Mouse (Mus musculus): ENCODE measurements around the gene Cstf2t.

The Cstf2t gene

DNA sequence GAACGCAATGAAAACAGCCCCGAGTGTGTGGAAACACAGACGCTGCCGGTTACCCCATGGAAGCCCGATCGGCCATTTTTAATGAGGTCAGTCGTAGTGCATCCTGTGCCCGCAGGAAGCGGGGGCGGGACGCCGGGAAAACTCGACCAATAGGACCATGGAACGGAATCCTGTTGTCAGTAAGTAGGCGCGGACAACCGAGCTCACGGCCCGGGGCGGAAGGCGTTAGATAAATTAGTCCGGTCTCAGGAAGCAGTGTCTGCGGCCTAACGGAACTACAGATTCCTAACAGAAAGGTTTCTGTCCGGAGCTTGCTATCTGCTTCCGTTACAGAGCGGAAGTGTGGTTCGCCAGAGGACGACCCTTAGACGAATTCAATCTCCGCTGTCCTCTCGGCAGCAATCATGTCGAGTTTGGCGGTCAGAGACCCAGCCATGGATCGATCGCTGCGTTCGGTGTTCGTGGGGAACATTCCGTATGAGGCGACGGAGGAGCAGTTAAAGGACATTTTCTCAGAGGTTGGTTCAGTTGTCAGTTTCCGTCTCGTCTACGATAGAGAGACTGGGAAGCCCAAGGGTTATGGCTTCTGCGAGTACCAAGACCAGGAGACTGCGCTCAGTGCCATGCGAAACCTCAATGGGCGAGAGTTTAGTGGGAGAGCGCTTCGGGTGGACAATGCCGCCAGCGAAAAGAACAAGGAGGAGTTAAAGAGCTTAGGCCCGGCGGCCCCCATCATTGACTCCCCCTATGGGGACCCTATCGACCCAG is at the start of gene Cstf2t:
Gene Cstf2t, plus strand, starts transcription at position 176 of the 768 bp plus-strand sequence.
- DNase-seq: peak; percentile 97 to 99

DNA sequence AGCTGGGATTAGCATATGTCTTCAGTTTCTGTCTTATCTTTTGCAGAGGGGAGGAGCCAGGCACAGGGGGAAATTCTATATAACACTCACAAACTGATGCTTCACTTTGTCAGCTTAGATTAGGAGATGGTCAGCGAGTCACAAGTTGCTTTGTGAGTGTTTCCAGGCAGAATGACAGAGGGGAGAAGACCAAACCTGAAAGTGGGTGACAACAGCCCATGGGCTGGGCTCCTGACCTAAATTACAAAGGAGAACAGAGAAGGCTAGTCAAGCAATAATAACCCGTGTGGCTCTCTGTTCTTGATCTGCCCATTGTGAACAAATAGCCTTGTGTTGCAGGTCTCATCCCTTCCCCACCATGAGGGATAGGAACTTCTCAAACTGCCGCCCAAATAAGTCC is 43.7 kb upstream of the Cstf2t start:
- DNase-seq: no peak

DNA sequence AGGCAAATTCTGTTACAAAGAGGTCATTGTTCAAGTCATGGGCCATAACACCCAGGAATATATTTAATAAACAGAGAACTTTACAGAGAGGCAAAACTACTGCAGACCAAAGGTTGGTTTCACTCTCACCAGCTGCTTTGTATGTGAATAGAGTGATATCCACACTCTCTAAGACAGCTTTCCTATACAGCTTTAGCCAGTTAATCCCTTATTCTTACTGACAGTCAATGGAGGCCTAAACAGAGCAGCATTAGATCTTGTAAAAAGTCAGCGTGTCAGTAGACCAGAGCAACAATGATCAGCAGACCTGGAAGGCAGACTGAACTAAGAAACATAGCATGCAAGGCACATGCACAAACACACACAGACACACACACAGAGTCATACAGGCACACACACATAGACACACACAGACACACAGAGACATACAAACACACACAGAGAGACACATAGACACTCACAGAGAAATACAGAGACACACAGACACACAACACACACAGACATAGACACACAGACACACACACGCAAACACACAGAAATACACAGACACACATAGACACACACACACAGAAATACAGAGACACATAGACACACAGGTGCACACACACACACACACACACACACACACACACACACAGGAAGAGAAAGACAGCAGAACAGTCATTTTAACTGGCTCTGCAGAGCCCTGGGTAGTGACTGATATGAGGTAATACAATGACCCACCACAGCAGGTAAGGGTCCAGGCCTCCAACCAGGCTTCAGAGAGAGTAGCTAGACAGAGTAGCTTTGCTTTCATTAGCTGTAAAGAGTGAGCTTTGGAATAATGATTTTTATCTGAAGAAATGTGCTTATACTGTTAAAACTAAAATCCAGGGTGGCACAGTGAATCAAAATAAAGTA is 41.4 kb upstream of the Cstf2t start:
- DNase-seq: no peak

DNA sequence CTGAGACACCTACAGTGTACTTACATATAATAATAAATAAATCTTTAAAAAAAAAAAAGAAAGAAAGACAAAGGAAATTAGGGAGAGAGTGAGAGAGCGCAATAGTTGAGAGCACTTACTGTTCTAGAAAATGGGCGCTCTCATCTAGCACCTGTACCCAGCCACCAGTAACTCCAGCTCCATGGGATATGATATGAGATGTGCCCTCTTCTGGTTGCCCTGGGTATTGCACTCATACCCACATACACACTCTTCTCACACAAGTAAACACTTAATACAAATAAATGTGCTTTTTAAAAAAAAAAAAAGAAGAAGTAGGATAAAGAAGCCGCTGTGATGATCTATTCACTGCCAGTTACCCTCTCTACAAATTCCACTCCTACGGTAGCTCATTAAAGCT is 36.0 kb upstream of the Cstf2t start:
- peak in 1 of 2 experiments; percentile 5 for DNase-seq

DNA sequence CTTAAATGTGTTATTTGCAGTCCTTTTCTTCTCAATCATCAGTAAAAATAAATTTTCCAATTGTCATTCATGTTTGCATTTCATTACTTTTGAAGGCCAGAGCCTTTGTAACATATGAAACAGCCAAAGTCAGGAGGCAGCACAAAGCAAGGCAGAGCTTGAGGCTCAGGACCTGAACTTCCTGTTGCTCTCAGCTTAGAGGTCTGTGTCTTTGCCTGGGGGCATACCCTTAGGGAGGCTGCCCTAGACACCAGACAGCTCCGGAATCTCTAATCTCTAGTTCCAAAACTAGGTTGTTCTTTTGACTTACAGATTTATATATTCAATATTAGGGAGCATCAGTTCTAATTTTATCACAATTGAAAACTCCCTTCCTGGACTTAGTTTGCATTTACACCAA is 17.9 kb upstream of the Cstf2t start:
- DNase-seq: no peak

DNA sequence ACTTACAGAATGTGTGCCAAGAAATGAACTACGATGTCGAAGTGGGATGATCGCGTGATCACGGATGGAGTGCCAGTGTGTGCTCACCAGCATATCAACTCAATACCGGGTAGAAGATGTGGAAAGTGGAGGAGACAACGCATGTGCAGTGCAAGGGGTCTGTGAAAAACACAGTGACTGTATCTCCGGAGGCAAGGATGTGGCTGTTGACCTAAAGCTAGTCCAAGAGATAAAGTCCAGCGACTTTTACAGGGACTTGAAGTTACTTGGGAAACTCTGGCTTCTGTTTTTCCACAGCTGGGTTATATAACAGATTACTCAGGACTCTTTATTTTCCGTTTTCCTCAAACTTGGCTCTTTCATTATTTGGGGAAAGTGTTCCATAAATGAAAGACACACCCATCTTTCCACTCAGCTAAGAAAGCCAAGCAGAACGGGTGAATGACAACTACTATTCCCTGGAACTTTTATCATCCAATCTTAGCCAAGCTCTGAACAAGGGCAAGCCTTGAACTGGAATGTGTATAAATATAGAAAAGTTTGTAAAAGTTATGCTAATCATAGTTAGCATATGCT is 17.3 kb upstream of the Cstf2t start:
- DNase-seq: no peak

DNA sequence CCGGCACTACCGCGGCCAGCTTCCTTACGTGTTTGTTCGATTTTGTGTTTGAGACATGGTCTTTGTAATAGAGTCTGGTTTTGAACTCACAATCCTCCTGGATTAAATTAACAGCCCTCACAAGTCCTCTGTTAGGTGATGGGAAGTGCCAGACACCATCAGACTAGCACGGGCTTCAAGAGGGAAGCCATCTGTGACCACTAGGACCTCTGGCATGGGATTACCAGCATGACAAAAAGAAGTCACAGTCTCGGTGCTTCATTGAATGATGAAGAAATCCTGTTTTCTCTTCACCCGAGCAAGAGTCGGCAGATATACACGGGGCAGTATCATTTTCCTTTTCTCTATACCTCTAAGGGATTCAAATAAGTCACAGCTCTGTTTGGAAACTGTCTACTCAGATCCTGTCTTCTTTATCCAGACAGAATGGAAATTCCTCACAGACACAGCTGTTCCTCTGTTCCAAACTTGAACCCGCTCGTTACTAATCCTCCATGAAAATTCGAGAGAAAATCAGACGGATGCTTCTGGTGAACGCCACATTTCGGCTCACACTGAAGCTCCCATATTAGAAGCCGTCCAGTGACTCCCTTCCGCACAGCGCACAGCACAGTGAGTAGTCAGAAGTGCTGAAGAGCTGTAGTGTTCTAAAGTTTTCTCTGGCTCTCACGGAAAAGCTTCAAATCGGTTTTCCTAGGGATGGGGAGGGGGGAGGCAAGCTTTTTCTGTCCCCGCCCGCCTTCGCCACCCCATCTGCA is 8.5 kb upstream of the Cstf2t start:
- no peak for DNase-seq

DNA sequence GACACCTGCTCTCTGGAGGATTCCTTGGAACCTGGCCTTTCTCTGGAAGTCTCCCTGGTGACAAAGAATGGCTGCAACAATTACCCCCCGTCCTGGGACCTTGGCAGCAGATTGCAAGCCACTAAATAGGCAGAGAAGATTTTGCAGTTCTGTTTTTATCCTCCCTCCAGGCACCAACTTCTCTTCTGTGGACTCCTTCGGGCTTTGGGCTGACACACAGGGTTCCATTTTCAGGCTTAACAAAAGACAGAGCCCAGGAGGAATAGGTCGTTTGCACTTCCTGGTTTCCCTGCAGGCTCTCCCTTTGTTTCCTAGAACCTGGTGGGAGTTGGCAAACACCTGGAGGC is 7.9 kb upstream of the Cstf2t start:
- DNase-seq: no peak

DNA sequence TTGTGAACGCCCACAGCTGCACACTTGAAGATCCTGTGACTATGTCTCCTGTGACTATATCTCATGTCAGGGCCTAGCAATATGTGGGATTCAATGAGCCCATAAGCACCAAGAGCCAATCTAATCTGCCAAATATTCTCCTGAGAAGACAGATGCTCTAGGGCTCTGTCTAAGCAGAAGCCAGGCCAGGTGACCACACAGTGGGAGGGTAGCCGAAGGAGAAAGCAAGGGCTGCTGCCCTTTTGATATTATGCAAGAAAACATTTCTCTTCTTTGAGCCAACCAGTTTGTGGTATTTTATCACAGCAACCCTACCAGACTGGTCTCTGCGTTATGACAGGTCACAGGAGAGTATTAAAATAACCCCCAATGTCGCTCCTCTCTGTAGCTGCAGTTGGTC is 6.5 kb upstream of the Cstf2t start:
- DNase-seq: no peak

DNA sequence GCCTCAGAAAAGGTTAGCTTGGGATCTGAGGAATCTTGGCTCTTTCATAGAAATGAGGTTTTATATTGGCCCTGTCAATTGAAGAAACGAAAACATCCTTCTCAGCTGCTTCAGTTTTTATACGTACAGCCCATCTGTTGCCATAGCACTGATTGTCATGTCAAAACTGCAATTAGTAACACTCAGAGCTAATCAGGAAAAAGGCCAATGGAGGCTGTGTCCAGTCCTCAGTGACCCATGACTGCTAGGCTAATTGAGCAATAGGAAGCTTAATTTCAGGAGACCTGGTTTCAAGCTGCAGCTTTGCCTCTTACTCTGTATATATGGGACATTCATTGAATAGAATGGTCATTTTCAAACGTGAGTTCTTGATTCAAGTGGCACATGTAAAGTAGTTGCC is 4.4 kb upstream of the Cstf2t start:
- DNase-seq: no peak

DNA sequence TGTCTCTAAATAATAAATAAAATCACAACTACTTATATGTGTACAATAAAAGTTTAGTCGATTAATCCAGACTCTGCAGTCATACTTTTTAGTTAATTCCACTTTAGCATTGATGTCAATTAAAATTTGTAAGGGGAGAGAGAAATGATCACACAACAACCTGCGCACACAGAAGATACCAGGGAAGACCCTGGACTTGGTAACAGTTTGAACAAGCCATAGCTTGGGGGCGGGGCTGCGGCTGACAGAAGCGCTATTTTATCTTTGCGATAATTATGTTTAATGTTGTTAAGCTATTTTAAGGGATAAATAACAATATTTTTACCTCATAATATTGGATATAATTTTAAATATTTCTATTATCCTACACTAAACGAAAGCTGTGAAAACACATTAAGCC is 411 bp upstream of the Cstf2t start:
- DNase-seq: no peak

DNA sequence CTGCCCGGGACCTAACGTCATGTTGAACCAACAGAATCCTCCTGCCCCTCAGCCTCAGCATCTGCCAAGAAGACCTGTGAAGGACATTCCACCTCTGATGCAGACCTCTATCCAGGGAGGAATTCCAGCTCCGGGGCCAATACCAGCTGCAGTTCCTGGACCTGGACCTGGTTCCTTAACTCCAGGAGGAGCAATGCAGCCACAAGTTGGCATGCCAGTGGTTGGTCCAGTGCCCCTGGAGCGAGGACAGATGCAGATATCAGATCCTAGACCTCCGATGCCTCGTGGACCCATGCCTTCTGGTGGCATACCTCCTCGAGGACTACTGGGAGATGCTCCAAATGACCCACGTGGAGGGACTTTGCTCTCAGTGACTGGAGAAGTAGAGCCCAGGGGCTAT is 1.1 kb downstream of the Cstf2t start:
- DNase-seq: peak in 1 of 2 experiments; percentile 6

DNA sequence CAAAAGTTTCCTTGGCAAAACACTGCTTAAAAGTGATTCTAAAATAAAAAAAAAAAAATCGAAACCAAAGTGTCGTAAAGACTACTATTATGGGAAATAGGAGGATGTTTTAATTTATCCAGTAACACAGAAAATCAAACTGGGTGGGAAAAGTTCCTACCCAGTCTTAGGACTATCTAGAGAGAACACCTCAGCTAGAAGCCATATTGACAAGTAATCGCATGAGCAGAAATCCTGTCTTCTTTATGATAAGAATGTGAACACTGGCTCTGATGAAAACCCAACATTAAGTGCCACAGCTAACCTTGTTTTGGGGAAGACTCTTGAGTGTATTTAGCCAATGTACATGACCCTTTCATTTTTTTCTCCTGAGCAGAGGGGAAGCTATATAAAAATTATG is 15.2 kb downstream of the Cstf2t start:
- no peak for DNase-seq

DNA sequence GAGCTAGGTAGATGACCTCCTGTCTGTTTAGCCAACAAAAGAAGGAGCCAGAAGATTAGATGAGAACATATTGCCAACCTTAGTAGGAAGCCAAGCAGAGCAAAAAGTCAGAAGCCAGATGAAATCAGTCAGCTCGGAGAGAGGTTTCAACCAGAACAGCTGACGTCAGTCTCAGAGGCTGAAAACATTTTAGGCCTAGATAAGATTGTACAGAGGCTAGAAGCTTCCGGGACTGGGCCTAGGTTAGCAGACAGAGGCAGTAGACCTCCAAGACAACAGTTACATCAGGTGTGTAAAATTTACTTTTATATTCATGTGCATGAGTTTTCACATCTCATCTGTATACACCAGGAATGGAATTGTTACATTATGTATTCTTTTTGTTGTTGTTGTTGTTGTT is 16.7 kb downstream of the Cstf2t start:
- no peak for DNase-seq

DNA sequence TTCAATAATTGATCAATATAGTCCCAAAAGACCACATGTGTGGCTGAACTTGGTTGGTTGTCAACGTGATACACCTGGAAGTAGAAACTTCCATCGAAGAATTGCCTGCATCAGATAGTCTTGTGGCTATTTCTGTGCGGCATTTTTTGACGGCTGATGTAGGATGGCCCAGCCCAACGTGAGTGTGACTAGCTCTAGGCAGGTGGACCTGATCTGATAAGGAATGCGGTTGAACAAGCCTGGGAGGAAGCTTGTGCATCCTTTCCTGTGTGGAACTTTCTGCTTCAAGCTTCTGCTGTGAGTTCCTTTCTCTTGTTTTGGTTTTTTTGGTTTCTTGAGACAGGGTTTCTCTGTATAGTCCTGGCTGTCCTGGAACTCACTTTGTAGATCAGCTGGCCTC is 22.1 kb downstream of the Cstf2t start:
- DNase-seq: no peak

DNA sequence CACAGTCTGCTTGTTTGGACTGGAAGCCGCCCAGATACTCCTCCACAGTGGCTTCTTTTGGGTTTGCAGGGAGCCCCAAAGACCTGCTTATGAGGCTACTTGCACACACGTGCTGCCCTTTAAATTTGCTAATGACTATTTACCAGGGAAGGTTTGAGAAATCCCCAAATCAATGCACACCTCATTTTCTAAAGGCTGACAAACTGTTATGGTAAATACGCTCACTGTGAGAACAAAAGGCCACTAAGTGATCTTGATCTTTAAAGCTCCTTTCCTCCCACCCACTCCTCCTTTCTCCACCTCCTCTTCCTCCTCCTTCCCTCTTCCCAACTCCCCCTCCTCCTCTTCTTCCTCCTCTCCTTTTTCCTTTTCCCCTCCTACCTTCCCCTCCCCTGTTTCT is 23.4 kb downstream of the Cstf2t start:
- no peak for DNase-seq

DNA sequence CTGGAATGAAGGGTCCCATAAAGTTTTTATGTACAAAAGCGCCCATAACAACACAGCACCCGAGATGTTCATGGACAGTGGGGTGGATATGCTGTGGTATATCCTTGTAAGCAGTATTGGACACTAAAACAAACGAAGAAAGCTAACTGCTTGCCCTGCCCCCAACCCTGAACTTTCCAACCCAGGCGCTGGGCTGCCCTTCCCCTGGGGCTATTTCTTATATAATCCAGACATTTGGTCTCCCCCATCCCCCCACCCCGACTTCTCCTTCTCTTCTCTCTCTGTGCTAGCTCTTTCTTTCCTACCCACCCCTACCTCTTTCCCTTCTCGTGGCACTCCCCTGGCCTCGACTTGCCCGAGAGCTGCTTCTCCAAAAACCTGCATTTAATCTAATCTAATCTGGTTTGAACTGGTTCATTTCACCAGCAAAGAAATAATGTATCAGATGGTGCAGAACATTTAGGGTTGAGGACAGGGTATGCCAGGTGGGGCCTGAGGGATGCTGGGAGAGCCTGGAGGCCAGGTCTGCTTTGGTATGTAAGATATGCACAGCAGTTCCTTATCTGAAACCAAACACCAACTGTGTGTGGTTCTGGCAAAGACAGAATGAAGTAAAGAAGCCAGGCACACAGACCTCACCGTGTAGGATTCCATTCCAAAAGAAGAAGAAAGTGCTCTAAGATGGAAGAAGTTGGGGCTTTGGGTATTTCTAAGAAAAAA is 24.4 kb downstream of the Cstf2t start:
- DNase-seq: no peak

DNA sequence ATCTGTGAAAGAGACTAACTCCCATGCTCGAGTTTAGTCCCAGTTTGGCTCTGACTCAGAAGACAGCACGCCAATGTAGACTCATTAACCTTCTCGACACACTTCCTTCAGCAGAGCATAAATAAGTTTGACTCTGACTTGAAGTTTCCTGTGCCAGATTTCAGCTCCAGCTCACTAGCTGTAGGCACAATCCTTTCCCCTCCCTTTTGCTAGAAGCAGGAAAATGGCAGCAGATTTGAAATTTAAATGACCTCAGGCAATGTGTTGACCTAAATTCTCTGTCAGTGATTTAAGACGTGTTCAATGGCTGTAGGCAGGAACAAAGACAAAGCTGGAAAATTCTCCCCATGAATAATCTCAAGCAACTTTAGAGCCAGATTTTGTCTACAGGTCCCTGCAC is 32.1 kb downstream of the Cstf2t start:
- no peak for DNase-seq

DNA sequence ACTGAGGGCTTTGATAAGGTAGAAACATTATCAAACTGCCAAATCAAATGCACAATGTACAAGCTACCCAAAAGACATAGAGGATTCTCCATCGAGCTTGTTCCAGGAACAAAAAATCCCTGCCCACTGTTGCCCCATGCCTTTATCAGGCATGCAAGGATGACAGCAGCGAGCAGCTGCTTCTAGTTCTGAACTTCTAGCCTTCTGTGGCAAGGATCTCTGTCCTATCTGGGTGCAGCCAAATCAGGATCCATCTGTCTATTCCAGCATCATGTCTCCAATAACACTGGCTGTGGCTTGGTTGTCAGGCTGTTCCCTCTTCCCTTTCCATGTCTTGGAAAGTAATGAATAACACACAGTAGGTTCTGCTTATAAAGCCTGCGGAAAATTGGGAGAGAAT is 42.0 kb downstream of the Cstf2t start:
- no peak for DNase-seq

DNA sequence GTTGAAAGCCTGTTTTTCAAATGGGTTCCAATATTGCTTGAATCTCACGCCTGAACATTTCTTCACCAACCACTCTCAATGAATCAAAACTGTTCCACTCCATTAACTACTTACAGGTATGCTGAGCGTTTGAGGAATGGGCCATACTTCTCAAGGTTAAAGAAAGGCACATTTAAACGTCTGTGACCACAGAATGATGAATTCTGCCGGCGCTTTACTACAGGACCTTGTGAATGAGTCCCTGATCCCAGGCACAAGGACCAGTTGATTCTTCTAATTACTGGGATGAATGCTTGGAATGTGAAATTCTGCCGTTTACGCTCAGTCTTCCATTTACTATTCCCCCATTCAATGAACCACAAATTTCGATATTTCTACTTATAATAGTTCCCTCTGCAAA is 50.0 kb downstream of the Cstf2t start:
- DNase-seq: no peak

DNA sequence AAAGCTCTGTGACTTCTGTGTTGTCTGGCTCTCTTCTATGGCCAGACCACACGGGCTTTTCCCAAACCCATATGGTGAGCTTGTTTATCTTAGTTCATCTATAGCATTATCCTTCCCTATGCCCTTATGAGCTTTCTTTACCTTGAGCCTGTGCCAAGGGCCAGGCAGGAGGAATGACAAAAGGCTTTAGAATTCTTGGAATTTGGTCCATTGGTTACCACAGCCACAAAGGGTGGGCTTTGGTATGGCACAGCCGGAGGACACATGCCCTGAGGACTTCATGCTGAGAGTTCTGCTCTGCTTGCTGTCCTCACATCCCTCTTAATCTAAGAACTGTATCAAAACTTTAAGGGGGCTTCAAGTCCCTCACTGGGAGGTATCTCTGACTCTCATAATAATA is 53.7 kb downstream of the Cstf2t start:
- DNase-seq: no peak
